Mouse (Mus musculus) left cerebral cortex, adult 18-20 months (tissue): ENCODE measurements at regions not wholly inside any gene's neighbourhood (a gene's known extent, or its start where the extent isn't known, plus 50 kb on each side); places are given as distances from the start of the nearest gene placed in this dataset.
"Not testable (repeated sequence)": the region's sequence is repeated elsewhere in the genome, so short reads cannot be mapped to it uniquely, and the experiment has no call there.

Experiments used
- DNase-seq, 2 experiments: peaks; one replicate each; pipeline ENCODE4 v3.0.0; 2021 to 2022; ENCODE audit warnings: low spot score in 2 of 2, mixed read lengths in 1 of 2

DNA sequence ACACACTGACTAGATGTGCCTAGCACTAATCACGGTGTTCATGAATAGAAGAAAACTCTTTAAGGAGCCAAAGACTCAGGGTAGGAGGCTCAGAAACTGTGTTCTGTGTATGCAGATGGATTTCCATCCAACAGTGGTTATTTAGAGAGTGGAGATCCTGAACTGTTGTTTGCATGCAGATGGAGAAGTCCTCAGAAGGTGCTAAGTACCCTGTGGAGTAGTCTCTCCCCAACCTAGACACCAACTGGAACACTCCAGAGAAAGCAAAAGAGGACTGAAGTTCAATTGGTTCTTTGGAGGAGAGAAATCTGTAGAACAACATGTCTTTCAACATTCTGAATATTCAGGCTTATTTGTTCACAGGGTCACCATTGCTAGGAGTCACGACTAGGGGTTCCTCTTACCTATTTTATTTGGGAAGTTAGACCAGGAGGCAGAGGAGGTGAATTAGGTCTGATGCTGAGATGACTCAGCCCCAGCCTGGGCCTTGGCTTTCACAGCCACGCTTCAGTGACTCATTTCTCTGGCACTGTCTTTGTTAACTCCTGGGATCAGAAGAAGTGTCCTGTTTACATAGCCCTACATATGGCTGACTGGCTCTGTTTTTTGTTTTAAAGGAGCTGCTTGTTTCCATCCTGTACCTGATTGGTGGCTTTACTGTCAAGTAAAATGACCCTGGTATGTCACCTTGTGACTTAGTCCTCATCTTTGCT, 742.0 kb downstream of the Kcna4 start:
- peak in 1 of 2 experiments; percentile 45 for DNase-seq

DNA sequence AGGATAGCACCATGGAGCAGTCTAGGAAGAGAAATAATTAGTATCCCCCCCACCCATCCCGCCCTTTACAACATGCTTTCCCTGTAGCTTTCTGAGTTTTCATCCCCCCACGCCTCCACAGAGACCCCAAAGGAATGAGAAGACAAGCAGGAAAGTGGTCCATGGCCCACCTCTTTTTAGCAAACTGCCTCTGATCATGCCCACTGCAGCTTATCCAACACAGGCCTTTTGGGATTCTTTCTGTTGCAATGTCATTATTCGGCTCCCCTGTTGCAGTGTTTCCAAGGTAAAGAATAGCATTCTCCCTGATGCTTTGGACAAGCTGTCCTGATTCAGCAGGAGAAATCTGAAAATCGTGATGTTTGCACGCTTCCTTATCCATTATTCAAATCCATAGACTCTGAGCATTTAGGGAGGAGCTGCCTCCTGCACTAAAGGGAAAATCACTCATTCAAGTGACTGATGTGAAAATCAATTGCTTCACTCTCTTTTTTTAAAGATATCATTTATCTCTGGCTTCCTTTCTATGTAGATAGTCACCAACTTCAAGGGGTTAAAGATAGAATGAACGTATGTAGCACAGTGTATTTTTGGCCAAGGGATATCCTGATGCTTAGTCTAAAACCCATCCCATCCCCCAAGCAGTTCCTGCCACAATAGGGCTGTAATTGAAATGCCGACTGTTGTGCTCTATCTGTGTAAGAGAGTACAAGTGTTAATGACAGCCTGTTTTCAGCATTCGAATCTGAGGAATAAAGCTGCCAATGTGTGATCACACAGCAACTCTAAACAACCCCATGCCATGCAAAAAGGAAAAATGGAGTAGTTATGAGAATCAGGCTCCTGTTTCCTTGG, 743.1 kb downstream of the Kcna4 start:
- no peak for DNase-seq

DNA sequence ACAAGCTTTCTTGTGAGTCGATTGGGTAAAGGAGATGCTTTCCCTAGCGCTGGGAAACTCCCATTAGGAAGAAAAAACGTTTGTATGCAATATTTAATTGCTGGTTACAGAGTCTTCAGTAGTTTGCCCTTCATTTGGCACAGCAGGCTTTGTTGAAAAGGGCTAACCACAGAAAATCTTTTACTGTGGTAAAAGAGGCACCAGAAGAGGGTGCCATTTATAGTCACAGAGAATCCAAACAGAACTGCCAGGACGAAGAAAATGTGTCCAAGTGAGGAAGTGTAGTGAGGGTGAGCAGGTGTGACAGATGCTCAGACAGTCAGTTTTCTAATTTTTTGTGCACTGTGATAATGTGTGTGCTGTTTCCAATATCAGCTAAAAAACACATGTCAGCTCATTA, 744.4 kb downstream of the Kcna4 start:
- no peak for DNase-seq

DNA sequence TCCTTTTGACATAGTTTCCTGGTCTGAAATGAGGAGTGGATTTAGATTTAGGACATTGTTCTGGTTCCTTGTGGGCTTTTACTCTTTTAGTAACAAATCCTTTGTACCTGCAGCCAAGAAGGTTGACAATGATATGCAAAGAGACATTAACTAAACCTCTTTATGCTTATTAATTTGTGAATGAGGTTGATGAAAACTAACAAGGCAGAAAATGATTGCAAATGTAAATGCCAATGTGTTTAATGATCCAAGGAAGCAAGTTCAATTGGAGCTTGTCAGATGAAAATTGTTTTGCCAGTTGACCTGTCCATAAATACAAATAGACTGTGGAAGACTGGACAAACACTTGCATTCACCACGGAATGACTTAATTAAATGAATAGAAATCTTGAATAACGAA, 751.6 kb downstream of the Kcna4 start:
- no peak for DNase-seq

DNA sequence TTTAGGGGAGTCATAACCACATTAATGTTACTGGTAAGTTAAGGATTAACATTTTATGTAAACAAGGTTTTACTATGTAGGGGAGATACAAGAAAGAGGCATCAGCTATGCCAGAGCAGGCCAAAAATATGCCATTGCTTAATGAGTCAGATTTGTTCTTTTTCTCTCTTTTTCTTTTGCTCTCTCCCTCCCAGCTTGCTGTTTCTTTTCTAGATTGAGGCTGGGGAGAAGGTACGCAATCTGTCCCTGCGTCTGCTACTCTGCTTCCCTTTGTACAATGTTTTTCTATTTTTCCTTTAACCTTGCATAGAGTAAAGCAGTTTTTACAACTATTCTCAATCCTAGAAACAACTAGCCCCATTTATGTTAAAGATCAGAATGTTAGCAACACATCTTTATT, 754.4 kb downstream of the Kcna4 start:
- DNase-seq: no peak

- DNase-seq: no peak
Observed at GRCm38 (mm10) chr2:108045997-108046396, 755.6 kb downstream of the Kcna4 start.

DNA sequence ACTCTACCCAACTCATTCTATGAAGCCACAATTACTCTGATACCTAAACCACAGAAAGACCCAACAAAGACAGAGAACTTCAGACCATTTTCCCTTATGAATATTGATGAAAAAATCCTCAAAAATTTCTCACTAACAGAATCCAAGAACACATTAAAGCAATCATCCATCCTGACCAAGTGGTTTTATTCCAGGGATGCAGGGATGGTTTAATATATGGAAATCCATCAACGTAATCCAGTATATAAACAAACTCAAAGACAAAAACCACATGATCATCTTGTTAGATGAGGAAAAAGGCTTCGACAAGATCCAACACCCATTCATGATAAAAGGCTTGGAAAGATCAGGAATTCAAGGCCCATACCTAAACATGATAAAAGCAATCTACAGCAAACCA, 772.3 kb downstream of the Kcna4 start:
- not testable (repeated sequence) for DNase-seq

GRCm38 (mm10) chr2:108083911-108084310, 793.5 kb downstream of the Kcna4 start:
- no peak for DNase-seq

DNA sequence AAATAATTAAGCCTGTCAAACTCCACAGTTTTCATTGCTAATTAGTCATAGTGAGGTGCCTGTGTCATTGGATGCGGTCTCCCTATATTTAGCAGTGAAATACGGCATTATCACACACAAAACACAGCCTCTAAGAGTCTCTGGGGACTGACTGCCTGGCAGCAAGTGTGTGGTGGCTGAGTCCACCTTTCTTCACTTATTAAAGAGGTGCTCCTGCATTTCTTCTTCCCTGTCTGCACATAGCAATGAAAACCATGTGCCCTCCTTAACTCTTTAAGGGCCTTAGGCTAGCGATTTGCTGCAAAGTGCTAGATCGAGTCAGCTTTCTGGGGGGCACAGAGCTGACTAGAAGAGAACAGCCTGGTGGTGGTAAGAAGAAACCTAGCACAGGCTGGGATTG, 799.8 kb downstream of the Kcna4 start:
- DNase-seq: no peak

DNA sequence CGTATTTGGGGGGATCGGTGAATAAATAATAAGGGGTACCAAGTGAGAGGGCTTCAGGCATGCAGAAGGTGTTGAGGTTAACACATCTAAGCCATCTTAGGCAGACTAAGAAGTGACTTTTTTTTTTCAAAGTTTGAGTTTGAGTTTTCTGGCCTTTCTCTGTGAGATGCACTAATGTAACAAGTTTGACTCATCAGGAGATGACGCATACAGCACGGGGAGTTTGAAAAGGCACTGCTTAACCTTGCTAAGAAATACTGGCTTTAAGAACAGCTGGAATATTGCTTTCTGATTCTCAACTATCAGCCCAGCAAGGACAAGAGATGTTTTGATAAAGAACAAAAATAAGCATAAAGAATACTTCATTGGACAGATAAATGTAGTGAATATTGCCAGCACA, 806.6 kb downstream of the Kcna4 start:
- DNase-seq: no peak

- DNase-seq: peak in 1 of 2 experiments; percentile 6
Observed at GRCm38 (mm10) chr2:108110140-108110539, 819.7 kb downstream of the Kcna4 start.

GRCm38 (mm10) chr2:108145694-108146093, 855.3 kb downstream of the Kcna4 start:
- no peak for DNase-seq

GRCm38 (mm10) chr2:108148221-108148620, 857.8 kb downstream of the Kcna4 start:
- DNase-seq: no peak

- no peak for DNase-seq
Observed at GRCm38 (mm10) chr2:108156189-108156588, 865.8 kb downstream of the Kcna4 start.

DNA sequence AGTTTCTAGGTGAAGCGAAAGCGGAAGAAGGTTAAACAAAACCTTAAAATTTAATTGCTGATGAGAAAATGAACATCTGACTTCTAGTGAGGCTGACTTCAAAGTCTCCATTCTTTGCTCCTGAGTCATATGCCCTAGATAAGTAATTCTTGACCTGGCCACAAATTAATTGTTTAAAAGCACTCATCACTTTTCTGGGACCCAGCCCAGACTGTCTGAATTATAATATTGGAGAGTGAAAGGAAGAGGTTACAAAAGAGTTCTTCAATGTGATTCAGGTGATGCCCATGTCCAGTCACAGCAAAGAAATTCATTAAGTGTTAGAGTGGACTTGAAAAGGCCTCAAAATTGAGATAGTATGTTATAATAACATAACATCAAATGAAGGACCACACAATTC, 867.3 kb downstream of the Kcna4 start:
- DNase-seq: no peak

DNA sequence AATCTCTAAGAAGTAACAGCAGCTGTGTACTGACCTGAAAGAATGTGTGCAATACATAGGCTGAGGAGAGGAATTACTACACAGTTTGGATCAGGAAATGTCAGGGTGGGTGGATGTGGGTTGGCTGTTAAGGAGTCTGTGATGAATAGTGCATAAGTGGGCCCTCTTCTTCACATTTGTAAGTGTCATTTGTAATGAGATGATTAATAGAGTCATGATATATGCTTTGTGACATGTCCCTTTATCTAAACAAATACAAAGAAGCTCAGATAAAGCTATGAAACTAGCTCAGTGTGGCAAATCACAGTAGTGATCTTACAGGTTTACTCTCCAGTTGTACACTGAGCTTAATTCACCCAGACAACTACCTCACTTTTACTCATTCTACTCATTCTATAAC, 867.9 kb downstream of the Kcna4 start:
- no peak for DNase-seq

GRCm38 (mm10) chr2:108160865-108161264, 870.4 kb downstream of the Kcna4 start:
- no peak for DNase-seq

DNA sequence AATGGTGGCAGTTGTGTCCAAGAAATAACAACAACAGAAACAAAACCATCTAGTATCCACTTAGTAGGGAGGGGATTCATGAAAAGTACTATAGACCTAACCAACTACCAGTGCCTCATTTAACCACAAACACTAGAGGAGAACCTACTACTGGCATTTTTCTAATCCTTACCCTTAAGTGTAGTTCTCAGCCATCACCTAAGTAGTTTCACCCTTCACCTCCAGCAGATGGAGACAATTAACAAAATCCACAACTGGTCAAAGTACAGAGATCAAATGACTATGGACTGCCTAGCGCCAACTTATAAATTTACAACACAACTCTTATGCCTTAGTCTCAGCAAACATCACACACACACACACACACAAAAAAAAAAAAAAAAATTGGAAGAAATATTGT, 874.6 kb downstream of the Kcna4 start:
- no peak for DNase-seq
